Mouse (Mus musculus) limb, embryonic 13.5 days (tissue): ENCODE data around the gene Mctp1. TPM values are rescaled to one million over a fixed set of nuclear protein-coding genes. Genes with fewer than 3 reads are reported as not detected.
"Not testable (repeated sequence)": the region's sequence is repeated elsewhere in the genome, so short reads cannot be mapped to it uniquely, and the experiment has no call there.

Experiments used
- ATAC-seq: fragments of 200-750 bp; cut with Nextera tagmentation; 2 replicates; pipeline ENCODE4 v1.8.0; 2017; ENCODE audit warnings: low read depth, moderate number of reproducible peaks, moderate TSS enrichment; ENCODE audit not compliant: low FRiP score
- H3K27ac ChIP-seq: fragments of 300-500 bp; sonication (generic); 2 replicates; pipeline ENCODE4 v1.5.1; 2015; ENCODE audit warnings: inconsistent platforms, mild to moderate bottlenecking, moderate library complexity
- H3K27me3 ChIP-seq: fragments of 300-500 bp; sonication (generic); 2 replicates; pipeline ENCODE4 v1.6.1; 2015; ENCODE audit warnings: mild to moderate bottlenecking, inconsistent platforms
- H3K36me3 ChIP-seq: fragments of 300-500 bp; sonication (generic); 2 replicates; pipeline ENCODE4 v1.6.1; 2015; ENCODE audit warnings: inconsistent platforms, mild to moderate bottlenecking, moderate library complexity
- H3K4me1 ChIP-seq: fragments of 300-500 bp; sonication (generic); 2 replicates; pipeline ENCODE4 v1.6.1; 2015; ENCODE audit warnings: inconsistent platforms
- H3K4me2 ChIP-seq: fragments of 300-500 bp; sonication (generic); replicated peaks from 2 replicates; pipeline ENCODE4 v1.6.1; 2015; ENCODE audit warnings: inconsistent platforms, mild to moderate bottlenecking, moderate library complexity
- H3K4me3 ChIP-seq: fragments of 300-500 bp; sonication (generic); 2 replicates; pipeline ENCODE4 v1.5.1; 2015; ENCODE audit warnings: moderate library complexity, mild to moderate bottlenecking, inconsistent platforms
- H3K9ac ChIP-seq: fragments of 300-500 bp; sonication (generic); 2 replicates; pipeline ENCODE4 v1.6.1; 2015; ENCODE audit warnings: mild to moderate bottlenecking, inconsistent platforms
- H3K9me3 ChIP-seq: fragments of 300-500 bp; sonication (generic); 2 replicates; pipeline ENCODE4 v1.6.1; 2016; ENCODE audit warnings: inconsistent platforms
- whole genome bisulfite sequencing: fragments of 180-500 bp; shearing (Covaris S2); methylation state at CpG from one replicate; pipeline ENCODE4 v1.1.7; 2015; 5-methylcytosine and 5-hydroxymethylcytosine counted together
- polyA plus RNA-seq: library from polyadenylated mRNA; unstranded; fragments of >200 nt; fragmentation: Nextera tagmentation; extraction: Ambion mirVana; gene quantifications from 2 replicates; pipeline ENCODE4 v1.2.1, GENCODE M21; 2015

The Mctp1 gene
- polyA plus RNA-seq, 1 experiment from 2014 or later, result 0.46 TPM

DNA sequence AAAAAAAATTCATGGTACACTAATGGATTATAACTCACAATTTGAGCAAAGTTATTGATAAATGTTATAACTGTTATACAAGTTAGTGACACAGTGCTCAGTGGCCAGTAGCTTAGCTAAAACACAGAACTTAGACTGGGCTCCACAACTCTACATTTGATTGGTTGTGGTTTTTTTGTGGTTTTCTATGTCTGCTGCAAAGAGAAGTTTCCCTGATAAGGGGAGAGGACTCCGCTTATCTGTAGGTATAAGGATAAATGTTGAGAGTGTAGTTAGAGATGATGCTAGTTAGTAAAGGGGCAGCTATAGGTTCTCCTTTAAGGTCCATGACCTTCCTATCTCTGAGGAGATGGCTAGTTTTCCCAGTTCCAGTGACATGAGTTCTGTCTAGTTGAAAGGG, 36.7 kb downstream of the Mctp1 start:
- Histone ChIP-seq H3K36me3 (no peaks in the 10 kb centered on the region), H3K9ac (no peak overlapping the region), H3K4me2 (no peak overlapping the region), H3K4me3 (no peak overlapping the region), H3K27me3 (no peaks in the 10 kb centered on the region), H3K27ac (no peak overlapping the region), H3K4me1 (no peaks in the 10 kb centered on the region), H3K9me3 (no peaks in the 10 kb centered on the region)
- WGBS, result 98% methylated on average over 1 of the region's 1 CpGs
- no peak for ATAC-seq

DNA sequence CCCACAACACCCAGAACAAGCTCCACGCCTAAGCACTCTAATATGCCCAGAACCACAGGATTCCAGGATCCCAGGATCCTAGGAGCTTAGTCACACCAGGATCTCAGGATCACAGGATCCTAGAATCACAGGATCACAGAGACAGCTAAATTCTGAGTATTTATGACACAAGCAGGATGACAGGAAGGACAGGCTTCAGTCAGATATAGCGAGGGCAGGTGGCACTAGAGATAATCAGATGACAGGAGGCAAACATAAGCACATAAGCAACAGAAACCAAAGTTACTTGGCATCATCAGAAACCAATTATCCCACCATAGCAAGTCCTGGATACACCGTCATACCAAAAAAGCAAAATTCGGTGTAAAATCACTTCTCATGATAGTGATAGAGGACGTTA, 37.8 kb downstream of the Mctp1 start:
- no peaks in the 10 kb centered on the region for H3K27me3 ChIP-seq
- no peaks in the 10 kb centered on the region for H3K4me1 ChIP-seq
- H3K4me2 ChIP-seq, result no peak overlapping the region
- no peak for ATAC-seq
- H3K4me3 ChIP-seq, result no peak overlapping the region
- H3K9ac ChIP-seq, result no peak overlapping the region
- WGBS, result 90% methylated on average over 5 of the region's 5 CpGs
- H3K9me3 ChIP-seq, result no peaks in the 10 kb centered on the region
- no peaks in the 10 kb centered on the region for H3K36me3 ChIP-seq
- H3K27ac ChIP-seq, result no peak overlapping the region

DNA sequence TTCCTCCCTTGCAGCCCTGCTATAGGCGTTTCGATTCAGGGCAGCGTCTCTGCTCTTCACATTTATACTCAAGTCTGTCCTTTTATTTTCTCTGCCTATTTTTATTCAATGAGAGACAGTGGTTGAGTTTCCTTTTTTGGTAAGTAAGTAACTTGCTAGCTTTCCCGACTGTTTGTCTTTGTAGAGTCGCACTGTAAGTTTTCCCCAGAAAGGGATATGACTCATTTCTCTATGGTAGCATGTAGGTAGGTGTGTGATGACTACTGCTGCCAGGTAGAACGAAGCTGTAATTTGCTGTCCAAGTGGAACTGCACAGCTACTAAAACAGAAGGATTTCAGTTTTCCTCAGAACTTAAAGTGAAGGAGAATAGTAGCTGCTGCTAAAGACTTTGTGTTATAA, 45.1 kb downstream of the Mctp1 start:
- no peaks in the 10 kb centered on the region for H3K27me3 ChIP-seq
- no peaks in the 10 kb centered on the region for H3K4me1 ChIP-seq
- no peak overlapping the region for H3K4me2 ChIP-seq
- no peak for ATAC-seq
- no peaks in the 10 kb centered on the region for H3K9me3 ChIP-seq
- H3K36me3 ChIP-seq, result no peaks in the 10 kb centered on the region
- H3K9ac ChIP-seq, result no peak overlapping the region
- no peak overlapping the region for H3K27ac ChIP-seq
- H3K4me3 ChIP-seq, result no peak overlapping the region
- WGBS, result 71% methylated on average over 6 of the region's 6 CpGs

DNA sequence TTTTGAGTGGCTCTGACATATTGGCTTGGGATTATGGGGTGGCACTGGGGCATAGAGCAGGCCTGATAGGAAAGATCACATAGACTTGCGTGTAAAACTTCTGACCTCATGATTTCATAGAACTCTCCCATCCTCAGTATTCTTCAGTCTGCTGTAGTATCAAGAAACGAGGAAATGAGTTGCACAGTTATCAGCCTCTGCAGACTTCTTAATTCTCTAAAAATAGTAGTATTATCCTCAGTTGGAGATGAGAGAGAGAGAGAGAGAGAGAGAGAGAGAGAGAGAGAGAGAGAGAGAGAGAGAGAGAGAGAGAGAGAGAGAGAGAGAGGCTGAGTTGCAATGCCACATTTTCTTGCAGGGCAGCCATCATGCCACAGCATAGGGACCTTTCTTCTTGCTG, 45.6 kb downstream of the Mctp1 start:
- Histone ChIP-seq H3K9me3 (no peaks in the 10 kb centered on the region), H3K4me3 (no peak overlapping the region), H3K27ac (no peak overlapping the region), H3K4me1 (no peaks in the 10 kb centered on the region), H3K4me2 (no peak overlapping the region), H3K27me3 (no peaks in the 10 kb centered on the region), H3K36me3 (no peaks in the 10 kb centered on the region), H3K9ac (no peak overlapping the region)
- no peak for ATAC-seq
- WGBS, result 75% methylated on average over 2 of the region's 2 CpGs

DNA sequence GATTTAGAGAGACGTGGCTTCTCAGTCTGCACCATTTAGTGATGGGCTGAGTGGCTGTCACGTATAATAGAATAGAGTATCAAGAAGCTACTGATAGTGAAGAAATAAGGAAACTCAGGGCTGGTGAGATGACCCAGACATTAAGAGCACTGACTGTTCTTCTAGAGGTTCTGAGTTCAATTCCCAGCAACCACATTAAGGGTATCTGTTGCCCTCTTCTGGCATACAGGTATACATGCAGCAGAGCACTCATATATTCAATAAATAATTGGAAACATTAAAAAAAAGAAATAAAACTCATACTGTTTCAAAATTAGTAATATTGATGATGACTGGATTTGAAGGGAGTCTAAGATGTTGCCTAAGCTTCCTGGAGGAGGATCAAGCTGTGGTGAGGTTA, 47.6 kb downstream of the Mctp1 start:
- no peak overlapping the region for H3K9ac ChIP-seq
- no peak overlapping the region for H3K4me3 ChIP-seq
- H3K27me3 ChIP-seq, result no peaks in the 10 kb centered on the region
- WGBS, result 88% methylated on average over 2 of the region's 2 CpGs
- no peaks in the 10 kb centered on the region for H3K36me3 ChIP-seq
- no peak overlapping the region for H3K4me2 ChIP-seq
- H3K4me1 ChIP-seq, result no peaks in the 10 kb centered on the region
- H3K27ac ChIP-seq, result no peak overlapping the region
- no peak for ATAC-seq
- H3K9me3 ChIP-seq, result no peaks in the 10 kb centered on the region

DNA sequence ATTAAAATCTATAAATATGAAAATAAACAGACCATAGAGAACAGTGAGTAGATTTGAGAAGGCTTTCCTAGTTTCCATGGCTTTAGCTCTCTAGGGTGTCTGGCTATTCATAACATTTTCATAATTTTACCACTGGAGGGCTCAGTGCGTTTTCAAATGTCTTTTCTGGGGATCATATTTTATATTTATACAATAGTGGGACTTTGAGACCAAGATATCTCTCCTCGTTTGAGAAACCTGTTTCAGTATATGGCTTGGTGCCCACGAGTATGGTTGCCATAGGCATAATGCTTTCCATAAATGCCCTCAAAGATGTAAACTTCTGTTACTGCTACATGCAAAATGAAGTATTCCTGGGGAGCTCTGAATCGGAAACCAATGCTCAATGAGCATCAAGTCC, 49.1 kb downstream of the Mctp1 start:
- WGBS, result 78% methylated on average over 4 of the region's 4 CpGs
- no peak for ATAC-seq
- Histone ChIP-seq H3K4me2 (no peak overlapping the region), H3K9me3 (no peaks in the 10 kb centered on the region), H3K36me3 (no peaks in the 10 kb centered on the region), H3K4me1 (no peaks in the 10 kb centered on the region), H3K9ac (no peak overlapping the region), H3K27me3 (no peaks in the 10 kb centered on the region), H3K4me3 (no peak overlapping the region), H3K27ac (no peak overlapping the region)

DNA sequence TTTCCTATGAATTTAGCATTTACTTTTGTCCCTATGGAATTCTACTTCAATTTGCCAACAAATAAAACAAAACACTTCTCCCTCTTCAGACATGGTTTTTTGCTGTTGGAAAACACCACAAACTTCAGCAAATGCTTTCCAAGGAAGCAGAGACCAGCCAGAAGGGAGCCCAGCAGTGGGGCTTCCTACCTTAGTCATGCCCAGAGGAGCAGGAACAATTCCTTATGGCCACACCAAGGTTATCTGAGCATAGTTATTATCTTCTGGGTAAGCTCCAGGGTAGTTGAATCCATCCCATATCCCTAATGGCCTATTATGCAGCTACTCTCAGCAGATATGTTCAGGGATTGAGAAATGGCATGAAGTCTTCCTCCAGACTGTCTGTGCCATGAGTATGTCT, 52.1 kb downstream of the Mctp1 start:
- Histone ChIP-seq H3K9me3 (no peaks in the 10 kb centered on the region), H3K9ac (no peak overlapping the region), H3K4me3 (no peak overlapping the region), H3K4me1 (no peaks in the 10 kb centered on the region), H3K27me3 (no peaks in the 10 kb centered on the region), H3K4me2 (no peak overlapping the region), H3K36me3 (no peaks in the 10 kb centered on the region), H3K27ac (no peak overlapping the region)
- ATAC-seq, result no peak

DNA sequence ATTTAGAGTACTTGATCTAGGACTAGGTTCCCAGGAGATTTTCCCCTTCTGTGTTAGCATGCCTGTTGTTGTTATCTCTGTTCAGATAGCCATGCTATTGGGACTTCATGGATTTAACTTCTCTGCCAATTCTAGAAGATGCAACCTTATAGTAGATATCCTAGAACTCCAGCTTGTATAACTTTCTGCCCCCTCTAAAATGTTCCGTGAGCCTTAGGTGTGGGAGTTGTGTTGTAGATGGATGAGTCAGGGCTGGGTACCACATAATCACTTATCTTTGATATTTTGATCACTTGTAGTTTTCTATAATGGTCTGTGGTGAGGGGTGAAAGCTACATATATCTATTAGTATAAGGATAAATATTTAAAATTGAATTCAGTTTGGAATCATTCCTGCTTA, 54.4 kb downstream of the Mctp1 start:
- Histone ChIP-seq H3K4me3 (no peak overlapping the region), H3K4me2 (no peak overlapping the region), H3K36me3 (no peaks in the 10 kb centered on the region), H3K27ac (no peak overlapping the region), H3K4me1 (no peaks in the 10 kb centered on the region), H3K27me3 (no peaks in the 10 kb centered on the region), H3K9me3 (no peaks in the 10 kb centered on the region), H3K9ac (no peak overlapping the region)
- ATAC-seq, result no peak
- WGBS, result 91% methylated on average over 1 of the region's 1 CpGs

DNA sequence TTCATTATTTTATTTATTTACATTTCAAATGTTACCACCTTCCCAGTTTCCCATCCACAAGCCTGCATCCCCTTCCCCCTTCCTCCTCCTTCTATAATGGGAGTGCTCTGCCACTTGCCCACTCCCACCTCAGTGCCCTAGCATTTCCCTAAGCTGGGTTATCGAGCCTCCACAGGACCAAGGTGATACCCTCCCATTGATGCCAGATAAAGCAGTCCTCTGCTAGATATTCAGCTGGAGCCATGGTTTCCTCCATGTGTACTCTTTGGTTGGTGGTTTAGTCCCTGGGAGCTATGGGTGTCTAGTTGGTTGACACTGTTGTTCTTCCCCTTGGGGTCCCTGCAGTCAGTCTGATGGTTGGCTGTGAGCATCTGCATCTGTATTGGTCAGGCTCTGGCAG, 61.7 kb downstream of the Mctp1 start:
- Histone ChIP-seq H3K9me3 (no peaks in the 10 kb centered on the region), H3K9ac (no peak overlapping the region), H3K27me3 (no peaks in the 10 kb centered on the region), H3K4me1 (no peaks in the 10 kb centered on the region), H3K4me3 (no peak overlapping the region), H3K36me3 (no peaks in the 10 kb centered on the region), H3K4me2 (no peak overlapping the region), H3K27ac (no peak overlapping the region)
- 65% methylated on average over 1 of the region's 1 CpGs for WGBS
- ATAC-seq, result no peak

DNA sequence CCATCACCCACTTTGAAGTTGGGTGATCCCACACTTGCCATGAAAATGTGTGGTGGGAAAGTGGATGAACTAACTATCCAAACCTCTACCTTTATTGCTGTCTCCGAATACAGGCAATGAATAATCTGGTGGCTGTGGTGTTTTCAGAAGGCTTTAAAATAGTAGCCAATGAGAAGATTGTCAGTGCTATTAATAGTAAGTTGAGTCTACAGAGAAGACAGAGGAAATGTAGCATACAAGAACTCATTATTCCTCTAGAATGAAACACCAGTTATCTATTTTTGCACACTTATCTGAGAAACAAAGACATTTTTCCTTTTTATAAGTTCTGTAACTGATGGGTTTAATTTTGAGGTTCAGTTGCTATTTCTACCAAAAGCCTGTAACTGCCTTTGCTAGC, 63.2 kb downstream of the Mctp1 start:
- Histone ChIP-seq H3K36me3 (no peaks in the 10 kb centered on the region), H3K4me2 (no peak overlapping the region), H3K4me3 (no peak overlapping the region), H3K9me3 (no peaks in the 10 kb centered on the region), H3K9ac (no peak overlapping the region), H3K4me1 (no peaks in the 10 kb centered on the region), H3K27me3 (no peaks in the 10 kb centered on the region), H3K27ac (no peak overlapping the region)
- ATAC-seq, result no peak
- 88% methylated on average over 1 of the region's 1 CpGs for WGBS

DNA sequence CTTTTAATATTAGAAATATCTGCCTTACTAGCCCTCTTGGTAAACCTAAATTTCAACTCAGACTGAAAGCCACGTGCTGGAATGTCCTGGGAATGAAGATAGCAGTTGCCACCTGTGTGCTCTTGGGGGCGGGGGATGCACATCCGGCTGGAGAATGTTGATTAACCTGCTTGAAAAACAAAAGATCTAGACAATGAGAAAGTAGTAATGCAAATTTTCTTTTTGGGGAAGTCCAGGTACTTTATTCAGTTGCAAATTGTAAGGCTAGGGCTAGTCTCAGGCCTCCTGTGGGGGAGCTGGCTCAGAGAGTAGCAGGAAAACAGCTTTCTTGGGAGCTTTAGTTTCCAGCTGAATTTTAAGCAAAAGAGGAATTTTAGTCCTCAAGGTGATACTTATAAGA, 67.2 kb downstream of the Mctp1 start:
- H3K36me3 ChIP-seq, H3K27ac ChIP-seq, H3K4me3 ChIP-seq, H3K4me2 ChIP-seq, ATAC-seq, H3K9ac ChIP-seq, H3K27me3 ChIP-seq, H3K4me1 ChIP-seq, H3K9me3 ChIP-seq: not testable (repeated sequence)
- whole genome bisulfite sequencing, result 76% methylated on average over 3 of the region's 3 CpGs

DNA sequence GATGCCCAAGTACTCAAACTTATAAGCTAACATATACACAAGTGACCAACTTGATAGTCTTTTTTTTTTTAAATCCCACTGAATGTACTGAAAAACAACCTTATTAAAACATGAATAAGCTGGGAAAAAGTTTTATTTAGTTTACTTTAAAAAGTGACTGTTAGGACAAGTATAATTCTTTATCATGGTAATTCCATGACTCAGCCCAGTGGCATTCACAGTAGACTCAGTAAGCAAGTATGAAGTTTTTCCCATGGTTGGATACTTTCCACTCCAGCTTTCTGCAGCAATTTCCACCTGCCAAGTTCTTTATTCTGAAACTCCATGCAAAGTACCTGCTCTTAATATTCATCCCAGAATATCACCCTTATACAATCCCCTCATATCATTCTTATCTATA, 97.3 kb downstream of the Mctp1 start:
- Histone ChIP-seq H3K9me3 (no peaks in the 10 kb centered on the region), H3K4me1 (peaks cover 6% of the 10 kb centered on the region; the same call in 1 of the 2 replicates), H3K4me3 (no peak overlapping the region), H3K9ac (no peak overlapping the region), H3K27ac (no peak overlapping the region), H3K4me2 (no peak overlapping the region), H3K36me3 (no peaks in the 10 kb centered on the region), H3K27me3 (no peaks in the 10 kb centered on the region)
- no peak for ATAC-seq

DNA sequence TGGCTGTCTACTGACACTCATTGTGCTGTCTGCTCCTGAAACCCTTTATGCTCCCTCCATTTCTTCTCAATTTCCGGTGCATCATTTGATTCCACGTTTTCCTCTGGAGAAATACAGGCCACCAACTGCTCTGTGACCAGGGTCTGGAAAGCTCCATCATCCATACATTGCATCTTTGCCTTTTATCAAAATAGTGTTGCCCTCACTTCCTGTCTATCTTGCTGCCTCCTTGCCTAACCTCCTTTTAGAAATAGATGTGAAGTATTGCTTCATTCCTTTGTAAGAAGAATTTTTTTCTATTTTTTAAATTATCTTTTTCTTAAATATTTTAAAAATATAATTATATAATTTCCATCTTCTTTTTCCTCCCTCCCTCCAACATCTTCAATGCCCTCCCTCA, 98.7 kb downstream of the Mctp1 start:
- no peak overlapping the region for H3K4me2 ChIP-seq
- no peaks in the 10 kb centered on the region for H3K9me3 ChIP-seq
- WGBS, result 76% methylated on average over 2 of the region's 2 CpGs
- no peak overlapping the region for H3K9ac ChIP-seq
- no peaks in the 10 kb centered on the region for H3K36me3 ChIP-seq
- no peak overlapping the region for H3K4me3 ChIP-seq
- H3K27ac ChIP-seq, result no peak overlapping the region
- peaks cover 6% of the 10 kb centered on the region; the same call in 1 of the 2 replicates for H3K4me1 ChIP-seq
- no peaks in the 10 kb centered on the region for H3K27me3 ChIP-seq
- ATAC-seq, result no peak
